Mouse (Mus musculus): ENCODE measurements at regions not wholly inside any gene's neighbourhood (a gene's known extent, or its start where the extent isn't known, plus 50 kb on each side); places are given as distances from the start of the nearest gene placed in this dataset.

DNA sequence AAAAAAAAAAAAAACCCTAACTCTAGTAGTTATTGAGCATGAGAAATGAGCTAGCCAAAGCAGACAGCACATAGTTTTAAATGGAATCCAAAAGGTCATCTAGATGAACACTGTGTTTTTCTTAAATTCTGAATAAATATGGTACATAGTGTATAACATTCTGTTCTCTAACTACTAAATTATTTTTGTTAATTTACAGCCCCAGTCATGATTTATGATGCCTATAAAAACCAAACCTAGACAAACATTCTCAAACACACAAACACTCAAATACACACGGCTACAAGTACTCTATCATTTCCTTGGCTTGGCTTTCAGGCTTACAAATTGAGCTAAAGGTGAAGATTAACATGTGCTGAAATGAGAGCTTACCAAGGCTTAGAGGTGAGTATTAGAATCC, 188.8 kb downstream of the Sucnr1 start:
- no peak overlapping the region for H3K9ac ChIP-seq
- ATAC-seq (ENCODE audit: insufficient read depth, low FRiP score, low read depth) = no peak
- H3K27me3 ChIP-seq (replicated peaks) = no peaks in the 10 kb centered on the region
- WGBS = 43% methylated on average over 1 of the region's 1 CpGs
- no peak overlapping the region for H3K4me2 ChIP-seq
- H3K9me3 ChIP-seq = no peaks in the 10 kb centered on the region
- H3K4me1 ChIP-seq = no peaks in the 10 kb centered on the region
- no peak overlapping the region for H3K4me3 ChIP-seq (replicated peaks)
- no peaks in the 10 kb centered on the region for H3K36me3 ChIP-seq
- no peak overlapping the region for H3K27ac ChIP-seq

DNA sequence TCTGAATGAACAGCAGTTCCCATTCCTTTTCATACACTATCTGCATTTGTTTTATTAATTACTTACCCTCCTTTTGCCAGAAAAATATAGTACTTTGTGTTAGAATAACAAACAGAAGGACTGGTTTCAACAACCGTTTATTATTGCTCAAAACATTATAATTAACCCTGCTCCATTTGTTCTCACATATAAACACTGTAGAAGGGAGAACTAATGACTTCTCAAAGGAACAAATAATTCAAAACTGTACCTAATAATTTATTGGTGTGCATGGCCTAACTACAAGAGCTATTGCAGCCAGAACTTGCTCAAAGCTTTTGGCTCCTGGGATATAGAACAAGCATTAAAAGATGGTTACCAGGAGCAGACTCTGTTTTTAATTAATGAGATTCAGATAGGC, 192.1 kb downstream of the Sucnr1 start:
- no peak overlapping the region for H3K4me3 ChIP-seq (replicated peaks)
- H3K4me1 ChIP-seq = no peaks in the 10 kb centered on the region
- no peak overlapping the region for H3K27ac ChIP-seq
- no peak overlapping the region for H3K4me2 ChIP-seq
- H3K36me3 ChIP-seq = no peaks in the 10 kb centered on the region
- no peak overlapping the region for H3K9ac ChIP-seq
- 33% methylated on average over 1 of the region's 1 CpGs for WGBS
- no peaks in the 10 kb centered on the region for H3K9me3 ChIP-seq
- ATAC-seq (ENCODE audit: insufficient read depth, low FRiP score, low read depth) = no peak
- no peaks in the 10 kb centered on the region for H3K27me3 ChIP-seq (replicated peaks)

DNA sequence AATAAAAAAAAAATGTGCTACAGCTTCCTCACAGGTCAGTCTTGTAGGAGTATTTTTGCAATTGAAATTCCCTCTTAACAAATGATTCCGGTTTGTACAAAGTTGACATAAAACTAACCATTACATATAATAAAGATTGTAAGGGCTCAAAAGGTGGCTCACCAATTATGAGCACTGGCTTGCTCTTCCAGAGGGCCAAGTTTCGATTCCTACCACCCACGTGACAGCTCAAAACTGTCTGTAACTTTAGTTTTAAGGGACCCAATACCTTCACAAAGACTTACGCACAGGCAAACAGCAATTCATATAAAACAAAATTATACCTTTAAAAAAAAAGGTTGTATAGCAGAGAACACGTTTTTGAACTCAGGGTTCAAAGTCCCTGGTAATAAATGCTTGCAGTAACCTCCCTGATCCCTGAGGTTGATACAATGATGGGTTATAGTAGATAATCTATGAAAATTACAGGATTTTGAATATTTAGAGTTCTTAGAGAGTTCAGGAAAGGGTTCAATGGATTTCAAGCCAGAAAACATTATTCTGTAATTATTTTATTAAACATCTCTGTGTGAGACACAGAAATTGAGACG, 193.7 kb downstream of the Sucnr1 start:
- H3K9ac ChIP-seq = no peak overlapping the region
- no peak overlapping the region for H3K4me2 ChIP-seq
- no peaks in the 10 kb centered on the region for H3K4me1 ChIP-seq
- ATAC-seq (ENCODE audit: insufficient read depth, low FRiP score, low read depth) = no peak
- no peaks in the 10 kb centered on the region for H3K36me3 ChIP-seq
- H3K4me3 ChIP-seq (replicated peaks) = no peak overlapping the region
- H3K9me3 ChIP-seq = no peaks in the 10 kb centered on the region
- H3K27me3 ChIP-seq (replicated peaks) = no peaks in the 10 kb centered on the region
- H3K27ac ChIP-seq = no peak overlapping the region
- WGBS = 80% methylated on average over 6 of the region's 6 CpGs

DNA sequence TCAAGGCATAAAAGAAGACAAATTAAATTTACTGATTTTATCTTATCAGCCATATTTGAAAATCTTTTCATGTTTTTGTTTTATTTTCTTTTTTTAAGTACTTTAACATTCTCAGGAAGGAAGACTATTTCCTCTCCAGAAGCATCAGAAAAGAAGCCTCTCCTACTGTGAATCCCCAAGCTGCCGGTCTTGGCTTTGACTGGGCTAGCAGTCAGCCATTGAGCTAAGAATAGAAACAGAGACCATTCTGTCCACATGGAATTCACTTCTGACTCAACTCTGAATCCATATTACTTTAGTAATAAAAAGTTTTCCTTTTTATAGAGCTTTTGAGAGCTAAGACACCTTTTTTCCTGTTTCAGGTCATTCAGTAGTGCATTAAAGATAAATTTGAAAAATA, 194.8 kb upstream of the Mbnl1 start:
- no peaks in the 10 kb centered on the region for H3K9me3 ChIP-seq
- no peaks in the 10 kb centered on the region for H3K36me3 ChIP-seq
- H3K4me1 ChIP-seq = no peaks in the 10 kb centered on the region
- no peak overlapping the region for H3K27ac ChIP-seq
- H3K27me3 ChIP-seq (replicated peaks) = no peaks in the 10 kb centered on the region
- H3K9ac ChIP-seq = no peak overlapping the region
- H3K4me2 ChIP-seq = no peak overlapping the region
- 69% methylated on average over 1 of the region's 1 CpGs for WGBS
- H3K4me3 ChIP-seq (replicated peaks) = no peak overlapping the region
- no peak for ATAC-seq (ENCODE audit: insufficient read depth, low FRiP score, low read depth)

DNA sequence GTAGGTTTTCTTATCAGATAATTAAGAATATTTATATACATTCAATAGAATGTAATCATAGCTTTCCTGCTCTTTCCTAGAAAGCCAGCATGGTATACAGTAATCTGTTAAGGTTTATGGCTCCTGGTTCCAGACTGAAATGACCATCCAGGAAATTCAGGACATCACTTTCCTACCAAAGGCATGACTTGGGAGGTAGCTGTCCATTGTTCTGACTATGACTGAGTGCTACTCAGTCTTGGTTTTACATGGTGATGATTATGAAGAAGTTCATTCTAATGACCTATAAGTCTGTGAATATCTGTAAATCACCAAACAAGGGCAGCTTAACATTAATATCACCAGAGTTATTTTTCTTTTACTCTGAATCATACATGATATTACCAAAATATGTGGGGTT, 191.4 kb upstream of the Mbnl1 start:
- no peak for ATAC-seq (ENCODE audit: insufficient read depth, low FRiP score, low read depth)
- Histone ChIP-seq H3K4me1 (no peaks in the 10 kb centered on the region), H3K4me2 (no peak overlapping the region), H3K9me3 (no peaks in the 10 kb centered on the region), H3K4me3 (replicated peaks) (no peak overlapping the region), H3K27ac (no peak overlapping the region), H3K27me3 (replicated peaks) (no peaks in the 10 kb centered on the region), H3K9ac (no peak overlapping the region), H3K36me3 (no peaks in the 10 kb centered on the region)

DNA sequence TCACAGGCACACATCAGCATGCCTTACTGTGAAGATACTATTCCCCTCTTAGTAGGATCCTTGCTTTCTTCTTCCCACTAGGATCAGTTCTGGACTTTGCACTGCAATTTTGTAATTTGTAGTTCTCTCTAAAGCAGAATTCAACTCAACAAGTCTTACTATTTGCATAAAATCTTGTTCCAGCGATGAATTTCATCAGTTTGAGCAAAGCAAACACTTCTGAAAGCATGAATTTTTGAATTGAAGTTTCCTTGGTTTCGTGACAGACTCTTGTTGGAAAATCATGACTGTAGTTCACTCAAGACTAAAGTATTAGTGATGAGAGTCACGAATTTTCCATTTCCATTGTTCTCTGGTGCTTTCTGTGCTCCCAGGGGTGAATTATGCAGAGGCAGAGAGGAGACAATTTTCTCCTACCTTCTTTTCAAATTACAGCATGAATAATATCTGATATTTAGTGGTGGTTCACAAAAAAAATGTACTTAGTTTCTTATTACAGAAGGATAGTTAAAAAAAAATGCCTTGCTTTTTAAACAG, 190.6 kb upstream of the Mbnl1 start:
- Histone ChIP-seq H3K27me3 (replicated peaks) (no peaks in the 10 kb centered on the region), H3K36me3 (no peaks in the 10 kb centered on the region), H3K27ac (no peak overlapping the region), H3K4me2 (no peak overlapping the region), H3K4me3 (replicated peaks) (no peak overlapping the region), H3K9me3 (no peaks in the 10 kb centered on the region), H3K9ac (no peak overlapping the region), H3K4me1 (no peaks in the 10 kb centered on the region)
- no peak for ATAC-seq (ENCODE audit: insufficient read depth, low FRiP score, low read depth)
- 62% methylated on average over 3 of the region's 3 CpGs for WGBS

DNA sequence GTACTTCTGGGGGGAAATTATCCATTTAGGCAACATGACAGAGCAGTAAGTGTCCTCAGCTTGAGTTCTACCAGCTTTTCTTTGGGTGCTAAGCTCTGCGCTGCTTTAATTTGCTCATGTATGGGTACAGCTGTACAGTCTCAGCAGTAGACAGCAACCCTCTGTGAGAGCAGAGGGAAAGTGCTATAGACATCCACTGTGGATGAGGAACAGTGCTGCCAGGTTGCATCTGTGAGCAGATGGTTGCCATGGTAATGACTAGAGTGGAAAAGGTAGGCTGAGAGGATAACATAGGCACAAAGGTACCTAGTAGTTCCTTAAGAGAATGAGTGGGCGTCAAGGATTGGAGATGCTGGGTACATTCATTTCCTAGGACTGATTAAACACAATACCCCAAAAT, 180.5 kb upstream of the Mbnl1 start:
- WGBS = 69% methylated on average over 2 of the region's 2 CpGs
- Histone ChIP-seq H3K4me1 (no peaks in the 10 kb centered on the region), H3K9me3 (no peaks in the 10 kb centered on the region), H3K4me3 (replicated peaks) (no peak overlapping the region), H3K9ac (no peak overlapping the region), H3K36me3 (no peaks in the 10 kb centered on the region), H3K4me2 (no peak overlapping the region), H3K27ac (no peak overlapping the region), H3K27me3 (replicated peaks) (no peaks in the 10 kb centered on the region)
- ATAC-seq (ENCODE audit: insufficient read depth, low FRiP score, low read depth) = no peak

DNA sequence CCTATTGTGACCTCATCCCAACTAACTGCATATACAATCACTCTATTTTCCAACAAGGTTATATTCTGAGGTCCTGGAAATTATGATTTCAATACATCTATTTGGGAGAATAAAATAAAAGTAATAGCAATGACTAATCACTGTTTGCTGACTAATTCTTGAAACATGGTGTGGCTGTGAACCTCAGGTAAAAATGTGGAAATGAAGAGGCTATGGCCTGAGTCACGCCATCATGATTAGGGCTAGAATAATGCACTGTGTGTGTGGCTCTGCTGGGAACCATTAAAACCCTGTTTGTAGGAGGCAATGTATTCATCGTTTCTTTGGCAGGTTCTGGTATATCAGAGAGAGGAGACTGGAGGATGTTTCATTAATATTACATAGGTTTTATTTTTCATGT, 179.7 kb upstream of the Mbnl1 start:
- H3K4me3 ChIP-seq (replicated peaks) = no peak overlapping the region
- no peaks in the 10 kb centered on the region for H3K36me3 ChIP-seq
- no peak for ATAC-seq (ENCODE audit: insufficient read depth, low FRiP score, low read depth)
- no peaks in the 10 kb centered on the region for H3K4me1 ChIP-seq
- no peaks in the 10 kb centered on the region for H3K27me3 ChIP-seq (replicated peaks)
- H3K4me2 ChIP-seq = no peak overlapping the region
- WGBS = 84% methylated on average over 2 of the region's 2 CpGs
- H3K27ac ChIP-seq = no peak overlapping the region
- no peaks in the 10 kb centered on the region for H3K9me3 ChIP-seq
- H3K9ac ChIP-seq = no peak overlapping the region

DNA sequence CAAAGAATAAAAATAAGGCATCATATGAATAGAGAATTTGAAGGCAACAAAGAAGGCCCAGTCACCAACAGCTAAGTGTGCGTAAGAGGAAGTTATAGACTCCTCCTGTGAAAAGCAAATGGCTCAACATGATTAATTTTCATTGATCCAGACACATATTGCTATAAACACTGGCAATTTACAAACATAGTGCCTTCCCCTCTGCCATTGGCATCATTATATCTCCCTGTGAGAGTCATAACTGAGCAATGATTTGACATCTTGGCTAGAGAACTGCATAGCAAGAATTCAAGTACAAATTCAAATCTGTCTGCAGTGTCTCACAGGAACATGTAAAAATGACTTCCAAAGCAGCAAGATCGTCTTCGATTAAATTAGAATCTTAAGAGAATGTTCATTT, 167.2 kb upstream of the Mbnl1 start:
- Histone ChIP-seq H3K9ac (no peak overlapping the region), H3K9me3 (no peaks in the 10 kb centered on the region), H3K36me3 (no peaks in the 10 kb centered on the region), H3K4me3 (replicated peaks) (no peak overlapping the region), H3K27me3 (replicated peaks) (no peaks in the 10 kb centered on the region), H3K4me1 (no peaks in the 10 kb centered on the region), H3K4me2 (no peak overlapping the region), H3K27ac (no peak overlapping the region)
- no peak for ATAC-seq (ENCODE audit: insufficient read depth, low FRiP score, low read depth)
- WGBS = 89% methylated on average over 3 of the region's 3 CpGs

DNA sequence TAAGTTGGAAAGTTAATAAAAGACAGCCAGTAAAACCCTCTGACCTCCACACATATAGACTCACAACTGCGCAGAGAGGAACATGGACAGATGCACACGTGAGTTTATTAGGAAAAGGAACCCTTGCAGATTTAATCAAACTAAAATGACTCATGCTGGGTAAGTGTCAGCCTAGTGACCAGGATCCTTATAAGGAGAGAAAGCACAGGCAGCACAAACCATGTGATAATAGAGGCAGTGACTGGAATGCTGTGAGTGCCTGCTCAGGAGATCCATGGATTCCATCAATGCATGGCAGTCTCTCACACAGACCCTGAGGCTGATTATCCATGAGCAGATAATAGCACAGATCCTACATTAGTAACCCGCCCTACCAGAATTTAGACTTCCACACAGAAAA, 162.2 kb upstream of the Mbnl1 start:
- H3K27ac ChIP-seq = no peak overlapping the region
- ATAC-seq (ENCODE audit: insufficient read depth, low FRiP score, low read depth) = no peak; the same call in 1 of the 2 replicates
- no peak overlapping the region for H3K4me2 ChIP-seq

DNA sequence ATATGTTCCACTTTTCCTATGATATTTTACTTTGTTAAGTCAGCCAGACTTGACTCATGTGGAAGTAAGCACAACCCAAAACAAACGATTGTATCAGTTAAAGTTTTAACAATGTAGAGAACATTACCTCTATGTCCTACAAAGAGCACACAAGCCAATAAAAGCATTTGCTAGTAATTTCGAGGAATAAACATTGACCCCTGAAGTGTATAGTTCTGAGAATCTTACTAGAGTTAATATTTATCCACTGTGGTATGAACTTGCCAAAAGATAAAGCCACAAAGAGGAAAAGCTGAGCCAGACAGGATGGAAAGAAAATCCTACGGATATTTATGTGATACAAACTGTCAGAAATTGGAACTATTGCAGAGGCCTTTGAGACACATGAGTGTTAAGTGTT, 161.5 kb upstream of the Mbnl1 start:
- Histone ChIP-seq H3K4me3 (replicated peaks) (no peak overlapping the region), H3K9me3 (no peaks in the 10 kb centered on the region), H3K27ac (no peak overlapping the region), H3K27me3 (replicated peaks) (no peaks in the 10 kb centered on the region), H3K4me1 (no peaks in the 10 kb centered on the region), H3K4me2 (no peak overlapping the region), H3K9ac (no peak overlapping the region), H3K36me3 (no peaks in the 10 kb centered on the region)
- ATAC-seq (ENCODE audit: insufficient read depth, low FRiP score, low read depth) = no peak
- WGBS = 26% methylated on average over 3 of the region's 3 CpGs

More for the DNA sequence above, 162.2 kb upstream of the Mbnl1 start:
- no peak overlapping the region for H3K9ac ChIP-seq
- no peaks in the 10 kb centered on the region for H3K4me1 ChIP-seq
- no peaks in the 10 kb centered on the region for H3K27me3 ChIP-seq (replicated peaks)
- H3K9me3 ChIP-seq = no peaks in the 10 kb centered on the region
- H3K4me3 ChIP-seq (replicated peaks) = no peak overlapping the region
- no peaks in the 10 kb centered on the region for H3K36me3 ChIP-seq
- 70% methylated on average over 3 of the region's 3 CpGs for WGBS

DNA sequence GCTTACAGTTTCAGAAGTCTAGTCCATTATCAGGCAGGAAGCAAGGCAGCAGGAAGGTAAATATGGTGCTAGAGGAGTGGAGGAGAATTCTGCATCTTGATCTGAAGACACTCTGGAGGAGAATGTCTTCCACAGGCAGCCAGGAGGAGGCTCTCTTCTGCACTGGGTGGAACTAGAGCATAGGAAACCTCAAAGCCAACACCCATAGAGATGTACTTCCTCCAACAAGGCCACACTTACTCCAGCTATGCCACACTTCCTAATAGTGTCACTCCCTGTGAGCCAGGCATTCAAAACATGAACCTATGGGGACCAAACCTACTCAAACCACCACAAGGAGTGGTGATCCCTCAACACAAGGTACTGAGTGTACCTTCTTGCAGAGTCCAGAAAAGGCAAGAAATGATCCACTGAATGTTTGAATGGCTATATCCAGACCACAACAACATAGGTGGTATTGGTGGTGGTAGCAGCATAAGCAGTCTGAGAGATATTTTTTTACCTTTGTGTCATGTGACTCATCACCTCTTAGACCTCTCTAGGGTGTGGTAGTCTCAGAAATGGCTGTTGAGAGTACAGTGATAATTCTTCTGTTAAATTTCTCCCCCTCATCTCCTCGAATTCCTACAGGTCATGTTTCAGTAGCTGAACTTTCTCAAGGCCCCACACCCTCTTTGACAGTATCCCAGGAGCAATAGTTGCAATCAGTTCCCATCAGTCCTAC, 152.3 kb upstream of the Mbnl1 start:
- Histone ChIP-seq H3K27ac (no peak overlapping the region), H3K4me3 (replicated peaks) (no peak overlapping the region), H3K4me1 (no peaks in the 10 kb centered on the region), H3K9ac (no peak overlapping the region), H3K27me3 (replicated peaks) (no peaks in the 10 kb centered on the region), H3K4me2 (no peak overlapping the region), H3K9me3 (no peaks in the 10 kb centered on the region), H3K36me3 (no peaks in the 10 kb centered on the region)
- 61% methylated on average over 1 of the region's 1 CpGs for WGBS
- ATAC-seq (ENCODE audit: insufficient read depth, low FRiP score, low read depth) = no peak

DNA sequence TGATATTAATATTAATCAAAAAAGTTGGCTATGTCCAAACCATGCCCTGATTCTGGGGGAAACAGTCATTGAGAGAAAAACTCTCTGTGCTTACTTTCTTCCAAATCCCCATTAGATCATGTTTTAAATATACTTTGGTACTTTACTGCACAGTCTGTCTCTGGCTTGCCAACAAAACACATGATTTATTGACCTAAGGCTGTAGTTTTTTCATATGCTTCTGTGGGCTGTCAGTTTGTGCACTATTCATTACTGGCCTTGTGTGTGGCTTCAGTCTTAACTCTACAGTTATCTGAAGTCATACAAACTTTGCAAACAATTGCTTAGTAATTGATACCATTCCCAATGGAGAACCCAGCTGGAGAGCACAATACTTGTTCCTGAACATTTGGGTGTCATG, 149.1 kb upstream of the Mbnl1 start:
- Histone ChIP-seq H3K4me2 (no peak overlapping the region), H3K9me3 (no peaks in the 10 kb centered on the region), H3K4me3 (replicated peaks) (no peak overlapping the region), H3K27me3 (replicated peaks) (no peaks in the 10 kb centered on the region), H3K9ac (no peak overlapping the region), H3K4me1 (no peaks in the 10 kb centered on the region), H3K36me3 (no peaks in the 10 kb centered on the region), H3K27ac (no peak overlapping the region)
- ATAC-seq (ENCODE audit: insufficient read depth, low FRiP score, low read depth) = no peak; the same call in 1 of the 2 replicates

Data from stomach, embryonic 15.5 days (tissue).